Mouse (Mus musculus): ENCODE results near the gene Tmpo. TPM values are rescaled to one million over a fixed set of nuclear protein-coding genes. Genes with fewer than 3 reads are reported as not detected.

Gene Tmpo
- polyA plus RNA-seq, 1 experiment: 204 TPM

GRCm38 (mm10) chr10:91116958-91117357, 64.2 kb downstream of the Tmpo start:
- 76% methylated on average over 12 of the region's 12 CpGs for WGBS
- no peak overlapping the region for H3K27ac ChIP-seq (ENCODE audit: insufficient read depth, low read depth, low read length)
- TF ChIP-seq CTCF (IDR thresholded peaks at IDR 0.05; ENCODE audit: insufficient read depth, low read depth, low read length) (no peak), POLR2A (IDR thresholded peaks at IDR 0.05; ENCODE audit: insufficient read depth, low read depth, low read length) (no peak)
- H3K4me1 ChIP-seq (ENCODE audit: control insufficient read depth, insufficient read depth, low read length): no peaks in the 10 kb centered on the region
- no peak overlapping the region for H3K4me3 ChIP-seq (ENCODE audit: insufficient read depth, low read depth, low read length)

- TF ChIP-seq CTCF (IDR thresholded peaks at IDR 0.05; ENCODE audit: insufficient read depth, low read depth, low read length) (no peak), POLR2A (IDR thresholded peaks at IDR 0.05; ENCODE audit: insufficient read depth, low read depth, low read length) (no peak)
- Histone ChIP-seq H3K4me1 (ENCODE audit: control insufficient read depth, insufficient read depth, low read length) (no peaks in the 10 kb centered on the region), H3K4me3 (ENCODE audit: insufficient read depth, low read depth, low read length) (no peak overlapping the region), H3K27ac (ENCODE audit: insufficient read depth, low read depth, low read length) (no peak overlapping the region)
- WGBS: 67% methylated on average over 4 of the region's 4 CpGs
These were observed 71.3 kb downstream of the Tmpo start for GRCm38 (mm10) chr10:91109841-91110240.

GRCm38 (mm10) chr10:91105981-91106380, 75.1 kb downstream of the Tmpo start:
- whole genome bisulfite sequencing: 90% methylated on average over 3 of the region's 3 CpGs
- H3K27ac ChIP-seq (ENCODE audit: insufficient read depth, low read depth, low read length): no peak overlapping the region
- no peaks in the 10 kb centered on the region for H3K4me1 ChIP-seq (ENCODE audit: control insufficient read depth, insufficient read depth, low read length)
- TF ChIP-seq CTCF (IDR thresholded peaks at IDR 0.05; ENCODE audit: insufficient read depth, low read depth, low read length): no peak
- no peak for TF ChIP-seq POLR2A (IDR thresholded peaks at IDR 0.05; ENCODE audit: insufficient read depth, low read depth, low read length)
- no peak overlapping the region for H3K4me3 ChIP-seq (ENCODE audit: insufficient read depth, low read depth, low read length)

GRCm38 (mm10) chr10:91102799-91103590, 78.1 kb downstream of the Tmpo start:
- 92% methylated on average over 14 of the region's 14 CpGs for WGBS

GRCm38 (mm10) chr10:91101936-91102335, 79.2 kb downstream of the Tmpo start:
- WGBS: 96% methylated on average over 25 of the region's 25 CpGs

More at GRCm38 (mm10) chr10:91102799-91103590, 78.1 kb downstream of the Tmpo start:
- H3K27ac ChIP-seq (ENCODE audit: insufficient read depth, low read depth, low read length): no peak overlapping the region
- H3K4me3 ChIP-seq (ENCODE audit: insufficient read depth, low read depth, low read length): no peak overlapping the region
- TF ChIP-seq CTCF (IDR thresholded peaks at IDR 0.05; ENCODE audit: insufficient read depth, low read depth, low read length): no peak
- TF ChIP-seq POLR2A (IDR thresholded peaks at IDR 0.05; ENCODE audit: insufficient read depth, low read depth, low read length): no peak
- no peaks in the 10 kb centered on the region for H3K4me1 ChIP-seq (ENCODE audit: control insufficient read depth, insufficient read depth, low read length)

GRCm38 (mm10) chr10:91100101-91100500, 81.0 kb downstream of the Tmpo start:
- no peak for TF ChIP-seq CTCF (IDR thresholded peaks at IDR 0.05; ENCODE audit: insufficient read depth, low read depth, low read length)
- no peak for TF ChIP-seq POLR2A (IDR thresholded peaks at IDR 0.05; ENCODE audit: insufficient read depth, low read depth, low read length)
- Histone ChIP-seq H3K4me3 (ENCODE audit: insufficient read depth, low read depth, low read length) (no peak overlapping the region), H3K4me1 (ENCODE audit: control insufficient read depth, insufficient read depth, low read length) (no peaks in the 10 kb centered on the region), H3K27ac (ENCODE audit: insufficient read depth, low read depth, low read length) (no peak overlapping the region)
- WGBS: 87% methylated on average over 1 of the region's 1 CpGs

More at GRCm38 (mm10) chr10:91101936-91102335, 79.2 kb downstream of the Tmpo start:
- TF ChIP-seq POLR2A (IDR thresholded peaks at IDR 0.05; ENCODE audit: insufficient read depth, low read depth, low read length) (no peak), CTCF (IDR thresholded peaks at IDR 0.05; ENCODE audit: insufficient read depth, low read depth, low read length) (no peak)
- H3K27ac ChIP-seq (ENCODE audit: insufficient read depth, low read depth, low read length): no peak overlapping the region
- no peak overlapping the region for H3K4me3 ChIP-seq (ENCODE audit: insufficient read depth, low read depth, low read length)
- H3K4me1 ChIP-seq (ENCODE audit: control insufficient read depth, insufficient read depth, low read length): no peaks in the 10 kb centered on the region

- WGBS: 93% methylated on average over 8 of the region's 8 CpGs
- Histone ChIP-seq H3K4me3 (ENCODE audit: insufficient read depth, low read depth, low read length) (no peak overlapping the region), H3K4me1 (ENCODE audit: control insufficient read depth, insufficient read depth, low read length) (no peaks in the 10 kb centered on the region), H3K27ac (ENCODE audit: insufficient read depth, low read depth, low read length) (no peak overlapping the region)
- TF ChIP-seq POLR2A (IDR thresholded peaks at IDR 0.05; ENCODE audit: insufficient read depth, low read depth, low read length) (no peak), CTCF (IDR thresholded peaks at IDR 0.05; ENCODE audit: insufficient read depth, low read depth, low read length) (no peak)
These were observed 83.1 kb downstream of the Tmpo start for GRCm38 (mm10) chr10:91098056-91098455.

Other genes starting within 250 kb of the Tmpo start
- gene Apaf1, start 98.5 kb downstream of the Tmpo start, polyA plus RNA-seq (2012; ENCODE audit: insufficient read depth, insufficient read length, low replicate concordance, missing spikeins): not detected in 2 replicates
- gene Ikbip, start 98.4 kb downstream of the Tmpo start, polyA plus RNA-seq (2012; ENCODE audit: insufficient read depth, insufficient read length, low replicate concordance, missing spikeins): not detected in 2 replicates
- gene Slc25a3, start 57.3 kb downstream of the Tmpo start, polyA plus RNA-seq (2012; ENCODE audit: insufficient read depth, insufficient read length, low replicate concordance, missing spikeins): 264 TPM in 1 of 2 replicates, not detected in the other